Mouse (Mus musculus) erythroblast, embryonic 14.5 days (primary cell): ENCODE results near the gene Slc3a2.

ENCODE experiments used
- GATA1 ChIP-seq: IDR thresholded peaks from 2 replicates; pipeline ENCODE4 v1.6.1; 2012; ENCODE audit warnings: low read length, inconsistent platforms, mixed read lengths
- TAL1 ChIP-seq: IDR thresholded peaks from 3 replicates; pipeline ENCODE4 v1.6.1; 2012; ENCODE audit warnings: low read length, inconsistent platforms, mixed read lengths

GRCm38 (mm10) chr19:8765562-8765961 lies 42.4 kb upstream of the Slc3a2 start:
- TF ChIP-seq GATA1 (no peak), TAL1 (no peak)
